Mouse (Mus musculus) brain, adult 10 weeks (tissue): ENCODE data around the gene Hist1h3e. TPM values are rescaled to one million over a fixed set of nuclear protein-coding genes. Genes with fewer than 3 reads are reported as not detected.

Experiments
- polyA plus RNA-seq: library from polyadenylated mRNA; stranded (reverse); fragments of 350-450 nt; fragmentation: Illumina TruSeq; extraction: RNeasy Lipid Tissue Mini Kit (QIAGEN cat#74804); gene quantifications from one replicate; pipeline ENCODE4 v1.2.3, GENCODE M21; 2015; ENCODE audit warnings: low read depth, low replicate concordance

Gene Hist1h3e
- polyA plus RNA-seq, 1 experiment from 2014 or later, result not detected

Other genes starting within 250 kb of the Hist1h3e start
- 30.7 TPM for gene Zfp322a, start 193.2 kb downstream of the Hist1h3e start, polyA plus RNA-seq
- 6.8 TPM for gene Abt1, start 138.5 kb downstream of the Hist1h3e start, polyA plus RNA-seq
- not detected for gene Btn1a1, start 96.5 kb downstream of the Hist1h3e start, polyA plus RNA-seq
- gene Btn2a2, start 73.5 kb downstream of the Hist1h3e start, polyA plus RNA-seq, result 1.8 TPM
- gene Hist1h4h, start 31.3 kb downstream of the Hist1h3e start, polyA plus RNA-seq, result 5.4 TPM
- gene Hist1h2af, start 28.5 kb downstream of the Hist1h3e start, polyA plus RNA-seq, result not detected
- gene Hist1h3g, start 26.9 kb downstream of the Hist1h3e start, polyA plus RNA-seq, result not detected
- gene Hist1h2bh, start 19.0 kb downstream of the Hist1h3e start, polyA plus RNA-seq, result 0.37 TPM
- not detected for gene Hist1h3f, start 18.3 kb downstream of the Hist1h3e start, polyA plus RNA-seq
- gene Hist1h4f, start 10.7 kb downstream of the Hist1h3e start, polyA plus RNA-seq, result not detected
- gene Hist1h1d, start 9.1 kb downstream of the Hist1h3e start, polyA plus RNA-seq, result 0.06 TPM
- gene Hist1h2ae, start 8.9 kb upstream of the Hist1h3e start, polyA plus RNA-seq, result not detected
- gene Hist1h2bg, start 9.0 kb upstream of the Hist1h3e start, polyA plus RNA-seq, result 3.5 TPM
- gene Hist1h2bf, start 11.8 kb upstream of the Hist1h3e start, polyA plus RNA-seq, result not detected
- gene Hist1h2ad, start 12.0 kb upstream of the Hist1h3e start, polyA plus RNA-seq, result not detected
- gene Hist1h3d, start 13.4 kb upstream of the Hist1h3e start, polyA plus RNA-seq, result 0.76 TPM
- not detected for gene Hist1h4d, start 19.2 kb upstream of the Hist1h3e start, polyA plus RNA-seq
- 6.4 TPM for gene Hist1h2be, start 58.8 kb upstream of the Hist1h3e start, polyA plus RNA-seq
- gene Hist1h1e, start 60.2 kb upstream of the Hist1h3e start, polyA plus RNA-seq, result 3.1 TPM
- 2.0 TPM for gene Hist1h2ac, start 121.6 kb upstream of the Hist1h3e start, polyA plus RNA-seq
- 79.4 TPM for gene Hist1h2bc, start 121.8 kb upstream of the Hist1h3e start, polyA plus RNA-seq
- not detected for gene Hist1h1t, start 133.4 kb upstream of the Hist1h3e start, polyA plus RNA-seq
- gene Hist1h4c, start 136.1 kb upstream of the Hist1h3e start, polyA plus RNA-seq, result 1.3 TPM
- 4.4 TPM for gene Hfe, start 148.5 kb upstream of the Hist1h3e start, polyA plus RNA-seq
- 35.3 TPM for gene Hist1h1c, start 176.4 kb upstream of the Hist1h3e start, polyA plus RNA-seq
- not detected for gene Hist1h3c, start 183.2 kb upstream of the Hist1h3e start, polyA plus RNA-seq
- gene Hist1h2bb, start 184.4 kb upstream of the Hist1h3e start, polyA plus RNA-seq, result not detected
- gene Hist1h2ab, start 188.8 kb upstream of the Hist1h3e start, polyA plus RNA-seq, result not detected
- not detected for gene Hist1h3b, start 189.9 kb upstream of the Hist1h3e start, polyA plus RNA-seq
- not detected for gene Hist1h4b, start 194.6 kb upstream of the Hist1h3e start, polyA plus RNA-seq
- gene Hist1h4a, start 198.9 kb upstream of the Hist1h3e start, polyA plus RNA-seq, result not detected
- not detected for gene Hist1h3a, start 200.0 kb upstream of the Hist1h3e start, polyA plus RNA-seq
- not detected for gene Hist1h1a, start 201.3 kb upstream of the Hist1h3e start, polyA plus RNA-seq
- gene Trim38, start 207.5 kb upstream of the Hist1h3e start, polyA plus RNA-seq, result not detected
- not detected for gene Slc17a2, start 244.6 kb upstream of the Hist1h3e start, polyA plus RNA-seq